Mouse (Mus musculus) G1E (cell line): Measurements from ENCODE around the gene Arhgap35.

ENCODE experiments used
- CTCF ChIP-seq: IDR thresholded peaks from 2 replicates; pipeline ENCODE4 v1.5.1; 2012; ENCODE audit warnings: low read depth, low read length, inconsistent platforms, mixed read lengths
- GATA1 ChIP-seq: IDR thresholded peaks from 2 replicates; pipeline ENCODE4 v1.6.1; 2012; ENCODE audit warnings: borderline replicate concordance, low read length, inconsistent platforms, mixed read lengths
- GATA2 ChIP-seq: IDR thresholded peaks from 2 replicates; pipeline ENCODE4 v1.6.1; 2012; ENCODE audit warnings: low read depth, low read length, inconsistent platforms, borderline replicate concordance
- TAL1 ChIP-seq: conservative IDR thresholded peaks from 2 replicates; pipeline ENCODE4 v1.6.1; 2012; ENCODE audit warnings: low read depth, low read length, inconsistent platforms, mixed read lengths

- no peak for TF ChIP-seq CTCF
- TF ChIP-seq TAL1 = no peak
- no peak for TF ChIP-seq GATA1
- TF ChIP-seq GATA2 = no peak
Measured at GRCm38 (mm10) chr7:16475764-16476599, 138.8 kb downstream of the Arhgap35 start.
